In genomic region chr11:59176475-59176874, GRCm38 (mm10) we compare ENCODE assay signal across 9 mouse cellular contexts. TPM values are rescaled to one million over a fixed set of nuclear protein-coding genes. Genes with fewer than 3 reads are reported as not detected.
DNase-seq lines count a peak whose midpoint lies in the region; ATAC-seq and TF ChIP-seq lines count a peak whose summit lies in the region.
"Had no signal": no experiment of that assay in that cellular context is flagged by ENCODE, and none has a peak within 500 bp of the region (broad histone marks: within the 10 kb centered on the region; RNA-seq: fewer than 3 reads in every experiment).

No protein-coding gene starts in this region.

- peak overlapping the region; percentile 61 for H3K4me2 ChIP-seq in heart, embryonic 11.5 days
- peak overlapping the region; percentile 44 for H3K4me2 ChIP-seq in lung, postnatal 0 days (replicated peaks; ENCODE audit: low read depth, low read length)
- H3K4me2 ChIP-seq in intestine, embryonic 14.5 days (ENCODE audit: low read length) = peak overlapping the region; percentile 37
- H3K4me2 ChIP-seq in stomach, embryonic 14.5 days (replicated peaks; ENCODE audit: low read depth, low read length) = peak overlapping the region; percentile 30

- H3K4me1 ChIP-seq in heart, embryonic 11.5 days (ENCODE audit: control insufficient read depth, insufficient read depth, low read length) = peaks cover 22% of the 10 kb centered on the region
- no peaks in the 10 kb centered on the region for H3K4me1 ChIP-seq in lung, postnatal 0 days (ENCODE audit: insufficient read depth, low read depth, low read length)
- H3K4me1 ChIP-seq in intestine, embryonic 14.5 days (replicated peaks; ENCODE audit: control insufficient read depth, insufficient read depth, low read length) = no peaks in the 10 kb centered on the region
- peaks cover 4% of the 10 kb centered on the region; the same call in 1 of the 2 replicates for H3K4me1 ChIP-seq in stomach, embryonic 14.5 days (ENCODE audit: control insufficient read depth, insufficient read depth, low read length)

- H3K27me3 ChIP-seq in heart, embryonic 11.5 days (ENCODE audit: control insufficient read depth, insufficient read depth, low read length) = peaks cover 62% of the 10 kb centered on the region
- peaks cover 33% of the 10 kb centered on the region for H3K27me3 ChIP-seq in lung, postnatal 0 days (replicated peaks; ENCODE audit: insufficient read depth, low read length)
- peaks cover 50% of the 10 kb centered on the region for H3K27me3 ChIP-seq in intestine, embryonic 14.5 days (replicated peaks; ENCODE audit: control insufficient read depth, insufficient read depth, low read length)
- peaks cover 43% of the 10 kb centered on the region for H3K27me3 ChIP-seq in stomach, embryonic 14.5 days (ENCODE audit: control insufficient read depth, insufficient read depth, low read length)

- no peak overlapping the region for H3K9ac ChIP-seq in heart, embryonic 11.5 days (ENCODE audit: low read depth, low read length)
- no peak overlapping the region for H3K9ac ChIP-seq in lung, postnatal 0 days (replicated peaks; ENCODE audit: low read depth)
- H3K9ac ChIP-seq in intestine, embryonic 14.5 days (ENCODE audit: low read length) = no peak overlapping the region
- no peak overlapping the region for H3K9ac ChIP-seq in stomach, embryonic 14.5 days (replicated peaks; ENCODE audit: low read depth, low read length)

- ATAC-seq in heart, embryonic 11.5 days (replicated peaks; ENCODE audit: insufficient number of reproducible peaks, low FRiP score, low TSS enrichment) = no peak
- 0 out of 2 replicates have a peak, but pooled peaks have one; percentile 8 for ATAC-seq in lung, postnatal 0 days
- ATAC-seq in intestine, embryonic 14.5 days (replicated peaks; ENCODE audit: low FRiP score, low TSS enrichment, low read depth) = peak; percentile 40; the same call in 1 of the 2 replicates
- ATAC-seq in stomach, embryonic 14.5 days (ENCODE audit: insufficient number of reproducible peaks, insufficient read depth, low FRiP score, low read depth) = no peak
- ATAC-seq in megakaryocyte-erythroid progenitor cell, adult 5-6 weeks (replicated peaks; ENCODE audit: low FRiP score, low TSS enrichment, poor library complexity, severe bottlenecking) = no peak

- H3K4me3 ChIP-seq in heart, embryonic 11.5 days (ENCODE audit: low read depth, low read length) = peak overlapping the region; percentile 38
- peak overlapping the region; percentile 17 for H3K4me3 ChIP-seq in lung, postnatal 0 days (ENCODE audit: low read depth, low read length)
- H3K4me3 ChIP-seq in intestine, embryonic 14.5 days (ENCODE audit: low read depth, low read length) = peak overlapping the region; percentile 10; the same call in 1 of the 2 replicates
- H3K4me3 ChIP-seq in stomach, embryonic 14.5 days (ENCODE audit: low read depth, low read length) = peak overlapping the region; percentile 17

- no peak for DNase-seq in heart, adult 9 months (ENCODE audit: low spot score in 2 of 2)
- no peak for DNase-seq in lung, postnatal 0 days (ENCODE audit: low spot score)
- no peak for DNase-seq in lung, postnatal 36 days
- DNase-seq in intestine, embryonic 14.5 days (ENCODE audit: low spot score) = no peak
- DNase-seq in layer of hippocampus, postnatal 36 days = no peak
- DNase-seq: cerebellum, postnatal 25 days had no signal

- no peaks in the 10 kb centered on the region for H3K9me3 ChIP-seq in heart, embryonic 11.5 days (replicated peaks; ENCODE audit: control insufficient read depth, low read length)
- H3K9me3 ChIP-seq in lung, postnatal 0 days (ENCODE audit: low read length) = no peaks in the 10 kb centered on the region
- H3K9me3 ChIP-seq in intestine, embryonic 14.5 days (ENCODE audit: control insufficient read depth, low read length) = no peaks in the 10 kb centered on the region
- no peaks in the 10 kb centered on the region for H3K9me3 ChIP-seq in stomach, embryonic 14.5 days (ENCODE audit: control insufficient read depth, low read depth, low read length)

- no peaks in the 10 kb centered on the region for H3K36me3 ChIP-seq in heart, embryonic 11.5 days (ENCODE audit: control insufficient read depth, insufficient read depth, low read length)
- no peaks in the 10 kb centered on the region for H3K36me3 ChIP-seq in lung, postnatal 0 days (ENCODE audit: insufficient read depth, low read length)
- no peaks in the 10 kb centered on the region for H3K36me3 ChIP-seq in intestine, embryonic 14.5 days (ENCODE audit: control insufficient read depth, insufficient read depth, low read length)
- H3K36me3 ChIP-seq in stomach, embryonic 14.5 days (ENCODE audit: control insufficient read depth, insufficient read depth, low read length) = no peaks in the 10 kb centered on the region

- TF ChIP-seq EP300 in lung, postnatal 0 days (IDR thresholded peaks at IDR 0.05) = no peak

- no peak for TF ChIP-seq CTCF in lung, postnatal 0 days (IDR thresholded peaks at IDR 0.05)

- WGBS in heart, embryonic 11.5 days (ENCODE audit: insufficient replicate concordance) = 5% methylated on average over 48 of the region's 48 CpGs
- WGBS in lung, postnatal 0 days = 3% methylated on average over 46 of the region's 48 CpGs
- WGBS in intestine, embryonic 14.5 days = 2% methylated on average over 48 of the region's 48 CpGs
- 2% methylated on average over 48 of the region's 48 CpGs for WGBS in stomach, embryonic 14.5 days

- no peak overlapping the region for H3K27ac ChIP-seq in heart, embryonic 11.5 days (ENCODE audit: low read depth, low read length)
- H3K27ac ChIP-seq in lung, postnatal 0 days (ENCODE audit: low read length) = no peak overlapping the region
- no peak overlapping the region for H3K27ac ChIP-seq in intestine, embryonic 14.5 days (ENCODE audit: low read depth)
- H3K27ac ChIP-seq in stomach, embryonic 14.5 days (ENCODE audit: low read length) = no peak overlapping the region

RNA-seq across cellular contexts. Expression of gene Gjc2, which starts 6.5 kb away (rescaled TPM):
- 0.11 TPM in 1 of 2 replicates, not detected in the other for polyA plus RNA-seq in heart, embryonic 11.5 days (2014; fragmentation: Nextera tagmentation; extraction: Ambion mirVana)
- 1.8 and 2.5 TPM in 2 replicates for polyA plus RNA-seq in lung, postnatal 0 days (2015; fragmentation: Nextera tagmentation; extraction: Ambion mirVana)
- 0.42 and 0.55 TPM in 2 replicates for polyA plus RNA-seq in intestine, embryonic 14.5 days (2014; fragmentation: Nextera tagmentation; extraction: Ambion mirVana)
- 0.36 TPM in 1 of 2 replicates, not detected in the other for polyA plus RNA-seq in stomach, embryonic 14.5 days (2014; fragmentation: Nextera tagmentation; extraction: Ambion mirVana)
- total RNA-seq in megakaryocyte-erythroid progenitor cell, adult 5-6 weeks (2014; fragmentation: Nextera tagmentation) = 0.55 TPM in 1 of 2 replicates, not detected in the other
- total RNA-seq in megakaryocyte-erythroid progenitor cell, adult 5-6 weeks (2017) = not detected in 2 replicates
- total RNA-seq in layer of hippocampus, postnatal 36 days (2021) = 10 to 100 TPM; 15.7 to 16.9 TPM

RNA-seq across cellular contexts. Expression of gene Iba57, which starts 12.9 kb away (rescaled TPM):
- polyA plus RNA-seq in heart, embryonic 11.5 days (2014; fragmentation: Nextera tagmentation; extraction: Ambion mirVana) = 3.8 and 5.3 TPM in 2 replicates
- 3.1 and 3.9 TPM in 2 replicates for polyA plus RNA-seq in lung, postnatal 0 days (2015; fragmentation: Nextera tagmentation; extraction: Ambion mirVana)
- polyA plus RNA-seq in intestine, embryonic 14.5 days (2014; fragmentation: Nextera tagmentation; extraction: Ambion mirVana) = 2.4 and 3.1 TPM in 2 replicates
- 1.8 and 2.6 TPM in 2 replicates for polyA plus RNA-seq in stomach, embryonic 14.5 days (2014; fragmentation: Nextera tagmentation; extraction: Ambion mirVana)
- total RNA-seq in megakaryocyte-erythroid progenitor cell, adult 5-6 weeks (2014; fragmentation: Nextera tagmentation) = 14.3 and 26.1 TPM in 2 replicates
- total RNA-seq in megakaryocyte-erythroid progenitor cell, adult 5-6 weeks (2017) = 11.2 and 11.9 TPM in 2 replicates
- total RNA-seq in layer of hippocampus, postnatal 36 days (2021) = 1 to 10 TPM; 8.5 to 8.6 TPM

RNA-seq across cellular contexts. Expression of gene Guk1, which starts 15.5 kb away (rescaled TPM):
- 121 and 125 TPM in 2 replicates for polyA plus RNA-seq in heart, embryonic 11.5 days (2014; fragmentation: Nextera tagmentation; extraction: Ambion mirVana)
- 151 and 168 TPM in 2 replicates for polyA plus RNA-seq in lung, postnatal 0 days (2015; fragmentation: Nextera tagmentation; extraction: Ambion mirVana)
- polyA plus RNA-seq in intestine, embryonic 14.5 days (2014; fragmentation: Nextera tagmentation; extraction: Ambion mirVana) = 142 and 143 TPM in 2 replicates
- polyA plus RNA-seq in stomach, embryonic 14.5 days (2014; fragmentation: Nextera tagmentation; extraction: Ambion mirVana) = 124 and 130 TPM in 2 replicates
- total RNA-seq in megakaryocyte-erythroid progenitor cell, adult 5-6 weeks (2014; fragmentation: Nextera tagmentation) = 72.9 and 91.5 TPM in 2 replicates
- total RNA-seq in megakaryocyte-erythroid progenitor cell, adult 5-6 weeks (2017) = 52.0 and 72.3 TPM in 2 replicates
- 100 to 1,000 TPM; 127 to 155 TPM for total RNA-seq in layer of hippocampus, postnatal 36 days (2021)

RNA-seq across cellular contexts. Expression of gene Mrpl55, which starts 25.8 kb away (rescaled TPM):
- 98.5 and 102 TPM in 2 replicates for polyA plus RNA-seq in heart, embryonic 11.5 days (2014; fragmentation: Nextera tagmentation; extraction: Ambion mirVana)
- polyA plus RNA-seq in lung, postnatal 0 days (2015; fragmentation: Nextera tagmentation; extraction: Ambion mirVana) = 60.0 and 74.0 TPM in 2 replicates
- polyA plus RNA-seq in intestine, embryonic 14.5 days (2014; fragmentation: Nextera tagmentation; extraction: Ambion mirVana) = 107 and 117 TPM in 2 replicates
- 92.3 and 103 TPM in 2 replicates for polyA plus RNA-seq in stomach, embryonic 14.5 days (2014; fragmentation: Nextera tagmentation; extraction: Ambion mirVana)
- total RNA-seq in megakaryocyte-erythroid progenitor cell, adult 5-6 weeks (2014; fragmentation: Nextera tagmentation) = 49.2 and 76.8 TPM in 2 replicates
- total RNA-seq in megakaryocyte-erythroid progenitor cell, adult 5-6 weeks (2017) = 57.4 and 106 TPM in 2 replicates
- total RNA-seq in layer of hippocampus, postnatal 36 days (2021) = 10 to 100 TPM; 33.2 to 38.3 TPM

RNA-seq across cellular contexts. Expression of gene 2310033P09Rik, which starts 31.6 kb away (rescaled TPM):
- polyA plus RNA-seq in heart, embryonic 11.5 days (2014; fragmentation: Nextera tagmentation; extraction: Ambion mirVana) = 23.7 and 24.5 TPM in 2 replicates
- 32.9 and 34.8 TPM in 2 replicates for polyA plus RNA-seq in lung, postnatal 0 days (2015; fragmentation: Nextera tagmentation; extraction: Ambion mirVana)
- polyA plus RNA-seq in intestine, embryonic 14.5 days (2014; fragmentation: Nextera tagmentation; extraction: Ambion mirVana) = 29.9 and 33.5 TPM in 2 replicates
- polyA plus RNA-seq in stomach, embryonic 14.5 days (2014; fragmentation: Nextera tagmentation; extraction: Ambion mirVana) = 28.7 and 34.3 TPM in 2 replicates
- 16.6 and 36.0 TPM in 2 replicates for total RNA-seq in megakaryocyte-erythroid progenitor cell, adult 5-6 weeks (2014; fragmentation: Nextera tagmentation)
- total RNA-seq in megakaryocyte-erythroid progenitor cell, adult 5-6 weeks (2017) = 15.4 and 17.6 TPM in 2 replicates
- 10 to 100 TPM; 24.0 to 25.2 TPM for total RNA-seq in layer of hippocampus, postnatal 36 days (2021)

Comparison
In these comparisons a context has a peak if more than half of its experiments do, and no peak if none do; other contexts are left out.
1. ATAC-seq: peak in lung, postnatal 0 days (single experiment) and intestine, embryonic 14.5 days (single experiment); none in heart, embryonic 11.5 days (single experiment), stomach, embryonic 14.5 days (single experiment) and megakaryocyte-erythroid progenitor cell, adult 5-6 weeks (single experiment).
2. Peak in every context shown above with its lines, with median percentiles within 50 percentile points of each other: H3K4me2 ChIP-seq and H3K4me3 ChIP-seq.